ENCODE assay signal across 13 mouse cellular contexts in the genomic region with DNA sequence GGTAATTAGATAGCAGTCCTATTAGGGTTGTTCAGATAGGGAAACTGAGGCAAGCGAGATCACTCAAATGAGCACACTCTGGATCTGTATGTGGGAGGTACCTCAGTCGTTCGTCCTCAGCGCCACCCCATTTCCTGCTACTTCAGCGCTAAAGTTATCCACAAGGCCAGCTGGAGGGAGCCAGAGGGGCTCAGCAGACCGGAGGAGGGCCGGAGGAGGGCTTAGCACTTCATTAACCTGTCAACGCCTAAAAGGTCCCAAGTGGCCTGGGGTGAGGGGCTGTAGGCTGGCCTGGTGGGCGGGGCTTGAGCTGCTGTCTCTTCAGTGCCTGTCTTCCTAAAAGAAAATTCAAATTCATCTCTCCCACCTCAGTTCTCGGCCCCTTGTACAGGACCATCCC. TPM values are rescaled to one million over a fixed set of nuclear protein-coding genes. Genes with fewer than 3 reads are reported as not detected.
DNase-seq lines count a peak whose midpoint lies in the region; ATAC-seq and TF ChIP-seq lines count a peak whose summit lies in the region.
"Had no signal": no experiment of that assay in that cellular context is flagged by ENCODE, and none has a peak within 500 bp of the region (broad histone marks: within the 10 kb centered on the region; RNA-seq: fewer than 3 reads in every experiment).

No protein-coding gene starts in this region.

- intact Hi-C loops in heart, postnatal 14 days (cut with DNase I), result no loop called here

- H3K9ac ChIP-seq in heart, embryonic 12.5 days, result no peak overlapping the region
- no peak overlapping the region for H3K9ac ChIP-seq in lung, embryonic 14.5 days
- H3K9ac ChIP-seq in limb, embryonic 12.5 days (replicated peaks), result no peak overlapping the region
- no peak overlapping the region for H3K9ac ChIP-seq in neural tube, embryonic 11.5 days (ENCODE audit: low read length)

- no peak for TF ChIP-seq POLR2A in lung, adult 2 months (IDR thresholded peaks at IDR 0.05; ENCODE audit: borderline replicate concordance, extremely low read depth, low read depth, low read length)

- ATAC-seq in heart, embryonic 12.5 days (ENCODE audit: insufficient number of reproducible peaks, low FRiP score), result 0 out of 2 replicates have a peak, but pooled peaks have one; percentile 28
- peak; percentile 93 for ATAC-seq in lung, embryonic 14.5 days (ENCODE audit: insufficient read depth)
- ATAC-seq in limb, embryonic 12.5 days (ENCODE audit: insufficient number of reproducible peaks, insufficient read depth, low FRiP score, low TSS enrichment, low read depth), result peak; percentile 50; the same call in 1 of the 2 replicates
- no peak for ATAC-seq in neural tube, embryonic 11.5 days (ENCODE audit: insufficient read depth, low FRiP score, low TSS enrichment)
- ATAC-seq: forebrain, embryonic 14.5 days; Patski had no signal

- TF ChIP-seq CTCF in lung, embryonic 14.5 days (IDR thresholded peaks at IDR 0.05; ENCODE audit: low read depth), result no peak
- TF ChIP-seq CTCF in lung, adult 2 months (IDR thresholded peaks at IDR 0.05; ENCODE audit: insufficient read depth, low read length), result no peak

- H3K27me3 ChIP-seq in heart, embryonic 12.5 days (replicated peaks), result peaks cover 99% of the 10 kb centered on the region
- peaks cover 80% of the 10 kb centered on the region for H3K27me3 ChIP-seq in lung, embryonic 14.5 days (ENCODE audit: insufficient read depth, low read length)
- peaks cover 100% of the 10 kb centered on the region for H3K27me3 ChIP-seq in limb, embryonic 12.5 days
- peaks cover 86% of the 10 kb centered on the region for H3K27me3 ChIP-seq in neural tube, embryonic 11.5 days (ENCODE audit: control insufficient read depth, insufficient read depth, low read length)

- peak overlapping the region; percentile 22 for H3K4me3 ChIP-seq in heart, embryonic 12.5 days
- H3K4me3 ChIP-seq in lung, embryonic 14.5 days (ENCODE audit: low read depth, low read length), result peak overlapping the region; percentile 10; the same call in 1 of the 2 replicates
- no peak overlapping the region for H3K4me3 ChIP-seq in lung, adult 2 months (replicated peaks; ENCODE audit: extremely low read depth, low read depth, low read length)
- H3K4me3 ChIP-seq in limb, embryonic 12.5 days (replicated peaks), result peak overlapping the region; percentile 21
- H3K4me3 ChIP-seq in neural tube, embryonic 11.5 days (ENCODE audit: low read depth, low read length), result 0 out of 2 replicates have a peak overlapping the region, but pooled peaks have one; percentile 1

- H3K4me2 ChIP-seq in heart, embryonic 12.5 days, result peak overlapping the region; percentile 58
- H3K4me2 ChIP-seq in lung, embryonic 14.5 days, result peak overlapping the region; percentile 53
- peak overlapping the region; percentile 43 for H3K4me2 ChIP-seq in limb, embryonic 12.5 days
- no peak overlapping the region for H3K4me2 ChIP-seq in neural tube, embryonic 11.5 days (ENCODE audit: low read depth)

- DNase-seq in heart, postnatal 14 days, result no peak
- DNase-seq in lung, embryonic 14.5 days, result peak; percentile 94
- no peak for DNase-seq in lung, adult 2 months
- DNase-seq in neural tube, embryonic 11.5 days (ENCODE audit: low spot score), result peak; percentile 47
- no peak for DNase-seq in frontal cortex, postnatal 10 days (ENCODE audit: low spot score in 2 of 2)
- no peak for DNase-seq in adrenal gland, adult 2 months
- DNase-seq: adrenal gland, postnatal 36 days; cerebellum, postnatal 14 days had no signal

- no peaks in the 10 kb centered on the region for H3K9me3 ChIP-seq in heart, embryonic 12.5 days (replicated peaks)
- no peaks in the 10 kb centered on the region for H3K9me3 ChIP-seq in lung, embryonic 14.5 days (ENCODE audit: low read depth, low read length)
- no peaks in the 10 kb centered on the region for H3K9me3 ChIP-seq in limb, embryonic 12.5 days
- H3K9me3 ChIP-seq in neural tube, embryonic 11.5 days (ENCODE audit: control insufficient read depth, low read length), result no peaks in the 10 kb centered on the region

- H3K27ac ChIP-seq in heart, embryonic 12.5 days (ENCODE audit: poor library complexity, severe bottlenecking), result no peak overlapping the region
- H3K27ac ChIP-seq in lung, embryonic 14.5 days (ENCODE audit: low read depth), result no peak overlapping the region
- no peak overlapping the region for H3K27ac ChIP-seq in limb, embryonic 12.5 days
- H3K27ac ChIP-seq in neural tube, embryonic 11.5 days (ENCODE audit: low read depth, low read length), result no peak overlapping the region

- WGBS in heart, embryonic 12.5 days, result under 1% methylated on average over 10 of the region's 10 CpGs
- under 1% methylated on average over 10 of the region's 10 CpGs for WGBS in lung, embryonic 14.5 days
- 2% methylated on average over 10 of the region's 10 CpGs for WGBS in lung, adult 2 months
- under 1% methylated on average over 10 of the region's 10 CpGs for WGBS in limb, embryonic 12.5 days
- under 1% methylated on average over 10 of the region's 10 CpGs for WGBS in neural tube, embryonic 11.5 days

- peaks cover 28% of the 10 kb centered on the region for H3K4me1 ChIP-seq in heart, embryonic 12.5 days (replicated peaks)
- H3K4me1 ChIP-seq in lung, embryonic 14.5 days (ENCODE audit: insufficient read depth), result peaks cover 17% of the 10 kb centered on the region; the same call in 1 of the 2 replicates
- H3K4me1 ChIP-seq in lung, adult 2 months (ENCODE audit: control insufficient read depth, insufficient read depth, low read length), result no peaks in the 10 kb centered on the region
- H3K4me1 ChIP-seq in limb, embryonic 12.5 days (replicated peaks), result peaks cover 32% of the 10 kb centered on the region
- peaks cover 14% of the 10 kb centered on the region for H3K4me1 ChIP-seq in neural tube, embryonic 11.5 days (ENCODE audit: control insufficient read depth, insufficient read depth, low read length)

- H3K36me3 ChIP-seq in heart, embryonic 12.5 days, result no peaks in the 10 kb centered on the region
- no peaks in the 10 kb centered on the region for H3K36me3 ChIP-seq in lung, embryonic 14.5 days (ENCODE audit: insufficient read depth)
- H3K36me3 ChIP-seq in limb, embryonic 12.5 days, result no peaks in the 10 kb centered on the region
- H3K36me3 ChIP-seq in neural tube, embryonic 11.5 days (ENCODE audit: control insufficient read depth, insufficient read depth, low read length), result no peaks in the 10 kb centered on the region

RNA-seq across cellular contexts. Expression of a gene that starts 9.6 kb away (rescaled TPM):
- not detected in 2 replicates for polyA plus RNA-seq in heart, embryonic 12.5 days (2016; fragmentation: Nextera tagmentation; extraction: Ambion mirVana)
- total RNA-seq in heart, postnatal 14 days (2021), result not detected
- 0.27 TPM in 1 of 2 replicates, not detected in the other for polyA plus RNA-seq in lung, embryonic 14.5 days (2014; fragmentation: Nextera tagmentation; extraction: Ambion mirVana)
- not detected in 2 replicates for polyA plus RNA-seq in lung, adult 2 months (2012; rRNA removed)
- not detected in 2 replicates for polyA plus RNA-seq in limb, embryonic 12.5 days (2016; fragmentation: Nextera tagmentation; extraction: Ambion mirVana)
- polyA plus RNA-seq in neural tube, embryonic 11.5 days (2014; fragmentation: Nextera tagmentation; extraction: Ambion mirVana), result 19.6 and 25.3 TPM in 2 replicates
- 1 to 10 TPM in 1 of 2 experiments, not detected in 1; 2.6 TPM for total RNA-seq in adrenal gland, adult 2 months (2021)
- polyA plus RNA-seq in adrenal gland, adult 2 months (2012; rRNA removed), result 0.84 and 1.4 TPM in 2 replicates
- total RNA-seq: megakaryocyte, adult 5-6 weeks had no signal
- polyA plus RNA-seq: forebrain, embryonic 14.5 days; Patski had no signal

RNA-seq across cellular contexts. Expression of a gene that starts 38.8 kb away (rescaled TPM):
- 15.6 and 15.9 TPM in 2 replicates for polyA plus RNA-seq in heart, embryonic 12.5 days (2016; fragmentation: Nextera tagmentation; extraction: Ambion mirVana)
- 10 to 100 TPM; 13.8 to 16.1 TPM for total RNA-seq in heart, postnatal 14 days (2021)
- polyA plus RNA-seq in lung, embryonic 14.5 days (2014; fragmentation: Nextera tagmentation; extraction: Ambion mirVana), result 25.8 and 26.1 TPM in 2 replicates
- 20.4 and 24.5 TPM in 2 replicates for polyA plus RNA-seq in lung, adult 2 months (2012; rRNA removed)
- polyA plus RNA-seq in limb, embryonic 12.5 days (2016; fragmentation: Nextera tagmentation; extraction: Ambion mirVana), result 16.1 TPM in 2 replicates
- polyA plus RNA-seq in neural tube, embryonic 11.5 days (2014; fragmentation: Nextera tagmentation; extraction: Ambion mirVana), result 17.3 and 18.9 TPM in 2 replicates
- 10 to 100 TPM; 16.6 to 22.5 TPM for total RNA-seq in adrenal gland, adult 2 months (2021)
- 24.3 and 25.4 TPM in 2 replicates for polyA plus RNA-seq in adrenal gland, adult 2 months (2012; rRNA removed)

Comparison
In these comparisons a context has a peak if more than half of its experiments do, and no peak if none do; other contexts are left out.
1. DNase-seq: peak in lung, embryonic 14.5 days (single experiment) and neural tube, embryonic 11.5 days (single experiment); none in heart, postnatal 14 days (0 of 2), lung, adult 2 months (single experiment), frontal cortex, postnatal 10 days (0 of 2) and adrenal gland, adult 2 months (single experiment).